Mouse (Mus musculus): Measurements from ENCODE around the gene Ubap2.

DNA sequence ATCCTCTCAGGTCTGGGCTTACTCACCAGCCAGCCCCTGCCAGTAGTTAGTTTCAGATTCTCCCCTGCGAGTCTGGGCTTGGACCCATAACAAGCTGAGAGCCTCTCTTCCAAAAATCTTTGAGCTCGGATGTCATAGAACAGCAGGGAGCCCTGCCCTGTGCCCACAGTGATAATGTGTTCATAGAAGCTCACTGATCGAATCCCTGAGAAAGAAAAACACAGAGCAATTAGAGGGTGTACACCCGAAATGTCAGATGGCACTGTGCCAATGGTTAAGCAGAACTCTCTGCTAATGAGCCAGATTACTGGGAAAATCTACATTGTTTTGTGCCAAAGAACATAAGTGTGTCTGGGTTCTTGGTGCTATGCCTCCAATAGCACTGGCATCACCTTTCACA is 19.0 kb upstream of the Ubap2 start:
- TF ChIP-seq CTCF (IDR thresholded peaks at IDR 0.05; ENCODE audit: low read depth) = no peak
- TF ChIP-seq EP300 (IDR thresholded peaks at IDR 0.05; ENCODE audit: low read depth) = no peak

All from heart, postnatal 0 days (tissue).